Mouse (Mus musculus) embryonic fibroblast, embryonic 13.5 days (primary cell): Measurements from ENCODE around the gene Ccdc33. TPM values are rescaled to one million over a fixed set of nuclear protein-coding genes. Genes with fewer than 3 reads are reported as not detected.

ENCODE experiments used
- H3K27ac ChIP-seq: 2 replicates; pipeline ENCODE4 v1.5.1; 2012; ENCODE audit warnings: low read length, control low read depth, inconsistent platforms; ENCODE audit not compliant: insufficient read depth
- H3K4me1 ChIP-seq: 2 replicates; pipeline ENCODE4 v1.6.1; 2011; ENCODE audit warnings: low read length; ENCODE audit not compliant: control insufficient read depth, insufficient read depth
- H3K4me3 ChIP-seq: 2 replicates; pipeline ENCODE4 v1.5.1; 2011; ENCODE audit warnings: mild to moderate bottlenecking, control low read depth, low read length; ENCODE audit not compliant: insufficient read depth
- CTCF ChIP-seq: IDR thresholded peaks from 2 replicates; pipeline ENCODE4 v1.5.1; 2011; ENCODE audit warnings: mild to moderate bottlenecking, control low read depth, low read length, moderate library complexity, borderline replicate concordance; ENCODE audit not compliant: insufficient read depth
- POLR2A ChIP-seq: IDR thresholded peaks from 2 replicates; pipeline ENCODE4 v1.6.1; 2011; ENCODE audit warnings: low read depth, mild to moderate bottlenecking, control low read depth, low read length, moderate library complexity
- polyA plus RNA-seq: library from polyadenylated mRNA; stranded (reverse); fragments of >200 nt; gene quantifications from 2 replicates; pipeline ENCODE4 v1.2.4, GENCODE M21; 2011; ENCODE audit warnings: low read depth; ENCODE audit not compliant: missing spikeins, insufficient read length

Ccdc33 gene
- polyA plus RNA-seq, 1 experiment, result not detected

DNA sequence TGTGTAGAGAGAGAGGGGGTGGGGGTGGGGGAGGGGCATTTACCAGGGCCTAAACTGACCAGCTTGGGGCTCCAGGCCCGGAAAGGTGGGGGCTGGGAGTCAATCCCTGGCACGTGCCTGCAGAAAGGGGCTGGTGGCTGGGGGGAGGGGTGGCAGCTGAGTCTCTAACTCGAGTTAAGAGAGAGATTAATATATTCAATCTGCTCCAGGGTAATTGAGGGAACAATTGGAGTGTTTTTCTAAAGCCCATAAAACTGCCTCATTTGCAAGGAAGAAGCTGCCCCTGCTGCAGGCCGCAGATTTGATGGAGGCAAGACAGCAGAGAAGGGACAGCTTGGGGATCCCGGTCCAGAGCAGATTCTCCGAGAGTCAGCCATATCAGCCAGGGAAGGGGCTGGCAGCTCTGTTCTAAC lies 5.8 kb downstream of the Ccdc33 start:
- no peak for TF ChIP-seq POLR2A
- TF ChIP-seq CTCF, result no peak
- Histone ChIP-seq H3K27ac (no peak overlapping the region), H3K4me3 (no peak overlapping the region), H3K4me1 (peaks cover 7% of the 10 kb centered on the region; the same call in 1 of the 2 replicates)

DNA sequence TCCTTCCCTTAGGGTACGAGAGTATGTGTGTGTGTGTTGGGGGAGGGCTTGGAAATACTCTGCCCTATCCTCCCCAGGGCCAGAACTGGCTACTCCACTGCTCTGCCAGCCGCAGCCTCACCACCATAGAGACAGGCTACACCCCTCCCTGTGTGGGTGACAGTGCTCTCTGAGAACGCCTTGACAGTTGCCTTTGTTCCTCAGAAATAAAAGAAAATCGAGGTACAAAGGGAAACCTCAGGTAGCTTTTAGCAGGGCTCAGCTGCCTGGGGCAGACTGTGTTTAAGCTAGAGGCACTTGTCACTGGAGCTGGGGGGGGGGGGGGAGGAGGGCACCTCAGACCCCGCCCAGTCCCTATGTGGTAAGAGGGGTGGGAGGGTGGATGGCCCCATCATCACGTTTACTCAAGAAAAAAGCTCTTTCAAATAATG lies 6.3 kb downstream of the Ccdc33 start:
- Histone ChIP-seq H3K27ac (no peak overlapping the region), H3K4me3 (no peak overlapping the region), H3K4me1 (peaks cover 7% of the 10 kb centered on the region; the same call in 1 of the 2 replicates)
- no peak for TF ChIP-seq POLR2A
- TF ChIP-seq CTCF, result no peak

DNA sequence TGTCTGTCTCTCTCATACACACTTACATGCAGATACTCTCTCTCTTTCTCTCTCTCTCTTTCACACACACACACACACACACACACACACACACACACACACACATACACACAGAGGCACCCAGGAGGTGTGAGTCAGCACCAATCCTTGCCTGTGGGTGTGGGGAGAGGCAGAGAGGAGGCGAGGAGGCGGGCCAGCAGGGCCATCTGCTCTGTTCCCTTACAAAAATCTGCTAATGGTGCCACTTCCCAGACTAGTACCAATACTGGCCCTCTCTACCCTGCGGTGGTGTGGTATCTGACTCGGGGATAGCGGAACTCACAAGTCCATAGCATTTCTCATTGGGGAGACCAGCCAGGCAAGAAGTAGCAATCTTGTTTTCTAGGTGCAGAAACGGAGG lies 7.2 kb downstream of the Ccdc33 start:
- no peak for TF ChIP-seq POLR2A
- TF ChIP-seq CTCF, result no peak
- peaks cover 7% of the 10 kb centered on the region; the same call in 1 of the 2 replicates for H3K4me1 ChIP-seq
- no peak overlapping the region for H3K4me3 ChIP-seq
- no peak overlapping the region for H3K27ac ChIP-seq

DNA sequence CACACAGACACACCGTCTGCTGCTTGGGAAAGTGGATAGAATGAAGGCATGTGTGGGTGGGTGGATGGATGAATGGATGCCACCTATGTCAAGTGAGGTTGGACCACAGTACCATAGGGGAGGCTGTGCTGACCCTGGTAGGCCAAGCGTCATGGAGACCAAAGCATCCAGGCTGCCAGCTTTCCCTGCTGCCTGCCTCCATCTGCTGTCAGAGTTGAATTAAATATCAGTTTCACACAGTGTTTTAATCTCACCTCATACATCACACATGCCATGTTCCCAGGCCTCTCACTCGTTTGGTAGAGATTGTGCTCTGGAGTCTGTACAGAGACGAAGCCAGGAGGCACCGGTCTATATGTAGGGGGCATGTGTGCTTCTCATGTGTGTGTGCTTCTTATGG lies 7.8 kb downstream of the Ccdc33 start:
- TF ChIP-seq CTCF, result no peak
- no peak for TF ChIP-seq POLR2A
- Histone ChIP-seq H3K4me1 (peaks cover 7% of the 10 kb centered on the region; the same call in 1 of the 2 replicates), H3K27ac (no peak overlapping the region), H3K4me3 (no peak overlapping the region)

DNA sequence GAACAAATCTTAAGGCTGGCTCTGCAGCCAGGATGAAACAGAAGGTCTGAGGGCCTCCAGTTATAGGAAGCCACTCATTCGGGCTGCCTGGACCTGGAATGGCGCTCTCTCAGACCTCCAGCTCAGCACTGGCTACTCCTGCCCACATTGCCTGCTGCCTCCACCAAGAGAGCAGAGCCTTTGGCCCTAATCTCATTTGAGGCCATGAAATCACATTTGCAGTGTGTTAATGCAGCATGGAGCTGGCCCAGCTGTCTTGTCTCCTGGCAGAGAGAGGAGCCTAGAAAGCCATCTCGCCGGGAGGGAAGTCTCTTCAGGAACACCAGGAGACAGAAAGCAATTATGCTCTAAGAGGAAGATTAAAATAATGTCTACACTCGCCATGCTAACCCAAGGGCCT lies 11.1 kb downstream of the Ccdc33 start:
- TF ChIP-seq CTCF (no peak), POLR2A (no peak)
- Histone ChIP-seq H3K4me1 (peaks cover 7% of the 10 kb centered on the region; the same call in 1 of the 2 replicates), H3K4me3 (no peak overlapping the region), H3K27ac (no peak overlapping the region)

DNA sequence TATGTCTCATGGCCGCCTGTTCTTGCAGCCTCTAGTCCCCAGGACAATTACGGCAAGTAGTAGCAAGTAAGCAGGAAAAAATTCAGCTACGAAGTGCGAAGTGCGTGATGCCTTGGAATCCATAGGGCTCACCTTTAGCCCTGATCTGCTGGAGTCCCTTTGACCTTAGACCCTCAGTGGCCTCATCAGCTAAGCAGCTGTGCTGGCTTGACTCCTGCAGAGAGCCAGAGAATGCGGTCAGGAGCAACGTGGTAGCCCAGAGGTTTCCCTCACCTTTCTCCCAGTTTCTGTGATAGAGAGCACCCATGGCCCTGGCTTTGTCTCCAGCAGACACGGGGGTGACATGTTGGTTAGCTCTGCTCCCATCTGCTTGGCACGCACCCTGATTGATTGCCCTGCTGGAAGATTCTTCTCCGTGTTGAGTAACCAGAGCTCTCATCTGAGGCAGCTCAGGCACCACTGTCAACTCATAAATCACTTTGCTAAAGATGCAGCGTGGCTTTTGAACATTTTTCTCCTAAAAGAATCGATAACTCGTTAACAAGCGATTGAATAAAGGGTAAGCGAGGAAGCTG lies 12.9 kb downstream of the Ccdc33 start:
- Histone ChIP-seq H3K27ac (no peak overlapping the region), H3K4me1 (no peaks in the 10 kb centered on the region), H3K4me3 (no peak overlapping the region)
- TF ChIP-seq CTCF, result no peak
- no peak for TF ChIP-seq POLR2A

DNA sequence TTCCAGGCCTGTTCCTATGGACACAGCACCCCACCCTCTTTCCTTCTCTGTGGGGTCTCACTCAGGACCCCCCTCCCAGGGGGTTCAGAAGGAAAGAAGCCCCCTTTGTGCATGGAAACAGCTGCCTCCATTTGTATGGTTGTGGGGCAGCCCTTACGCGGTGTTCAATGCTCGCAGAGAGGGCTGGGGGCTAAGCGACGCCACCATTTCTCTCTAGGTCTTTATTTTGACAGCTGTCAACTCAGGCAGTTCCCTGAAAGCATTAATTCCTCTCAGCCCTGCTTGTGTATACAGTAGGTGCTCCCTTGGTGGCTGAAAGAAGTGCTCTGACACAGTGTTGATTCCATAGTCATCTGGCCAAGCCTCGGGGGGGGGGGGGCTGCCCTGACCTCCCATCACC lies 15.0 kb downstream of the Ccdc33 start:
- peaks cover 4% of the 10 kb centered on the region; the same call in 1 of the 2 replicates for H3K4me1 ChIP-seq
- H3K4me3 ChIP-seq, result no peak overlapping the region
- TF ChIP-seq CTCF (no peak), POLR2A (no peak)

DNA sequence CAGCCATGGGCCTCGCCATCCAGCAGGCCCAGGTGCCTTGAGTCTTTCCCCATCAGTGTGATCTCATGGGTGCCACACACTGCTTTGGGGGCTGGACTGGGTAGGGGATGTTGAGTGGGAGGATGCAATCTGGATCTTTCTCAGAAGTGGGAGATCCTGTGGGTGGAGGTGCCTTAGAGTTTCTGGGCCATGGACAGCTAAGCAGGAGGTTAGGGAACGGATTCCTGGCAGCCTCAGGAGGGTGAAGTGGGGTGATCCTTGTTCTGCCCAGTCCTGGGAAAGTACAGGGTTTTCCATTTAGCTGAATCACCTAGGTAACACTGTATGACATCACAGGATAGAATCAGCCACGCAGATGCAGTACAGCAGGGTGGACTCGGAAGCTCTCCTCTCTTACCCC lies 16.6 kb downstream of the Ccdc33 start:
- H3K4me3 ChIP-seq, result no peak overlapping the region
- no peak for TF ChIP-seq CTCF
- no peak for TF ChIP-seq POLR2A
- no peak overlapping the region for H3K27ac ChIP-seq
- H3K4me1 ChIP-seq, result peaks cover 4% of the 10 kb centered on the region; the same call in 1 of the 2 replicates

More for the DNA sequence above, 15.0 kb downstream of the Ccdc33 start:
- no peak overlapping the region for H3K27ac ChIP-seq

DNA sequence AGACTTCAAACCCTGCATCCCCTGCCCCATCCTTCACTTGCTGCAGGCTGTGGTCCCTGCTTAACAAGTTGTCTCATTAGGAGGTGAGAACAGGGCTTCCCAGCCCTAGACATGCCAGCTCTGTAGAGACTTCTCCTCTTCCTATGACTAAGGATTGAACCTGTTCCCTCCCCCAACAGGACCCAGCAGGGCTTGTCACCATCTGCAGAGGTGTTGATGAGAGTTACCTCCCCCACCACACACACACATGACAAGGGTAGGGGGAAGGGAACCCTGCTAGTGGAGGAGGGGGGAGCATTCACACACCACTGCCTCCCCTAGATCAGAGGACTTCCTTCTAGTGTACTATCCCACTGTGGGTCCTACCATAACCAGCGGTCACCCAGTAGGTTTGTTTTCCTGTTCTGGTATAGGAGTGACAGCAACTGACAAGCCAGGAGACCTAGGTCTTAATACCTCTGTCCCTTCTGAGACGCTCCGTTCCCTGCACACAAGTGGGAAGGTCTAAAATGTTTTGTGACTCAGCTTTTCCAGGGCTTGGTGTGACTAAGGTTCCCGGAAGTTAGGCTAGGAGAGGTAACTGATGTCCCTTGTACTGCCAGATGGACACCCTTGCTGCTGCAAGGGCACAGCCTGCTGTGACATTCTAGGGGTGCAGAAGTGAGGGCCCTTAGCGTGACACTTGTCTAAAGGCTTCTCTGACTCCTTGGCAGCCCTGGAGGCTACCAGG lies 18.6 kb downstream of the Ccdc33 start:
- Histone ChIP-seq H3K4me1 (peaks cover 4% of the 10 kb centered on the region; the same call in 1 of the 2 replicates), H3K4me3 (no peak overlapping the region), H3K27ac (no peak overlapping the region)
- no peak for TF ChIP-seq POLR2A
- no peak for TF ChIP-seq CTCF
